Mouse (Mus musculus) CD4-positive helper T cell, adult 2 months (primary cell): ENCODE data around the gene Hspa13.

Experiments used
- DNase-seq: peaks from one replicate; pipeline ENCODE4 v3.0.0-alpha.2; 2012; ENCODE audit warnings: low read depth, missing footprints, low spot score

Gene Hspa13

DNA sequence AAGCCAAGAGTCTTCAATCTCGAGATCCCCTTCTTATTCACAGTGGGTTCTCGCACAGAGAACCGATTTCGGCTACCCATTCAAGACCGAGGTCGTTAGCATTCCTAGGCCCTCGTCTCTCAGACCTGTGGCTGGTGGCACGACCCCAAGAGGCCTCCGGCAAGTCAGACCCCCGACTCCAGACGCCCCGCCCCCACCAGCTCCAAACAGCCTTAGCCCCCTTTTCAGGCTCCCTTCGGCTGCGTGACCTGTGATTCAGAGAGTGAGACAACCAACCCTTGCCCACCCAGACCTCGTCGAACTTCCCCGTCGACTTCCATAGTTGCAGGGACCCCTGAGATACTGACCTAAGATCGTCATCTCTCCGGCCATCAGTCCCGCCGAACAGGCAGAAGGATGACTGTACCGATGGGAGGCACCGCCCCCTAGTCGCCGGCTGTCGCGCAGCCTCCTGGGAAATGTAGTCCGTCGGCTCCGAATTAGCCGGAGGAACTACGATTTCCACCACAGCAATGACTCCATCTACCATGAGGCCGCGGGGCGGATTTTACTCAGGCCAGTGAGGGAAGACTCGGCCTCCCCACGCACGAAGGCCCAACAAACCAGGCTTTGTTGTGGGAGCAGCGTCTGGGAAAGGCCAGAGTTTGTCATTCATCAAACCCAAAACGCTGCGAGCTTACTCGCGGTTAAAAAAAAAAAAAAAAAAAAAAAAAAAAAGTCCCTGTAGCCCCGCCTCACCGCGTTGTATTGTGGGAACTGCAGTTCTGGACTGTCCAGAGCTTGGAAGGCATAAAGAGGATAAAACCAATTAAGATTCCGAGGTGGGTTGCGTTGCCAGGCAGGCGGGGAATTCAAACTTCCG, at the start of gene Hspa13:
Gene Hspa13, minus strand, starts transcription at position 717 of the 862 bp plus-strand sequence.
- peak; percentile 96 for DNase-seq

DNA sequence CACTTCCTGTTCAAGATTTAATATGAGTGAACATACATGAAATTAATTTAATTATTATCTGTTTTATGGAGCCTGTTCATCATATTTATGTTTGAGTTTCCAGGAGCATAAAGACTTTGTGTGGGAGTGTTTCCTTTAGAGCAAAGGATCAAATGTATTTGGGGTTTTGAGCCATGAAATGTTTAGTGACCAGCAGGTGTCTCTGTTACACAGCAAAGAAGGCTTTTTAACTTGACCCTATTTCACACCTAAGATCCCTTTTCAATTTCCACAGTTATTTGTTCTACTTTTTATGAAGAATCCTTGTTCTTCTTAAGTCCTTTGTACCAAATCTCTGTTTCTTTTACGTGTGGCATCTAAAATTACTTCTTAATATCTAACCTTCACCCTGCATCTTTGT, 12.4 kb upstream of the Hspa13 start:
- DNase-seq = peak; percentile 54

DNA sequence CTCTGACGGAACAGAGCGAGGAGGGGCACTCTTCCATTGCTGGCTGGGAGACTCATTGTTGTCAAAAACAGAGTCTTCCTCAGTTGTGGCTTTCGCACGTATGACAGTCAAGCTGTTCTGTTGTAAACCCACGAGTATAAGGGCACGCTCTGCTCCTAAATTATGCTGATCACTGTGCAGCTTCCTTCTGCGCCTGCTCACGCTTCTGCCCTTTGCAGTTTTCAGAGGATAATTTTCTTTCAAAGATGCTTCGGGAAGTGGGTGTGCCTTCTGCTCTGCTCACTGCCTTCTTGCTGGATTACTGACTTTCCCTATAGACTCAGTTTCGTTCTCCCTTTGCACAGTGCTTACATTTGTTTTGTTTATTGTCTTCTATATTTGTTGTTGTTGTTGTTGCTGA, 6.3 kb upstream of the Hspa13 start:
- no peak for DNase-seq

- peak; percentile 64 for DNase-seq
Measured at GRCm38 (mm10) chr16:75767250-75768002, 522 bp upstream of the Hspa13 start.

DNA sequence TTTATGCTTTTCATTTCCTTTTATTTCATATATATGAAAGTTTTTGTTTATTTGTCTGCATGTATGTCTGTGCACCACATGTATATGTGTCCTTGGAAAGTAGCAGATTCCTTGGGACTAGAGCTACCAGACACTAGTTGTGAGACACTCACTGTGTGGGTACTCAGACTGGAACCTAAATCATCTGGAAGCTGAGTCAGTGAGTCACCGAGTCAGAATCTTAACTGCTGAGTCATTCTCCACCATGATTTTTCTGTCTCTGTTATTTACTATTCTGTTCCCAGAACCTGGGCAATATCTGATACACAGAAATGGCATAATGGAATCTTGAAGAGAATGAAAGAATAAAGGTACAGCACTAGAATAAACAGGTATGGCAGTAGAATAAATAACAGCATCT, 14.0 kb downstream of the Hspa13 start:
- DNase-seq = no peak

DNA sequence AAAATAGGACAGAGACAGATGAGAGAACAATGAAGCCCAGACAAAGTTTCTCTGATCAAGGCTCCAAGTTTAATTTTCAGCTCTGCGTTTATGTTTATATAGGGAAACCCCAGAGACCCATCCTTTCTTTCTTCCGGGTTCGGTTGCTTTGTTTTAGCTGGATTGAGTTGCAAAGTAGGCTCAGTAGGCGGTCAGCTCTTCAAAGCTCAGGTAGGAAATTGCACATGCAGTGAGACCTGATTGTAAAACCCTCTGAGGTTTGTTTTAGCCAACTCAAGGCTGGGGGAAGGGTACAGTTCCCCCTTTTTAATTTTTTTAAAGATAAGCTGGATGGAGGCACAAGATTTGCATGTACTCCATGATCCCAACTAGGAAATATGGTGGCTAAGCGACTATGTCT, 16.8 kb downstream of the Hspa13 start:
- no peak for DNase-seq

GRCm38 (mm10) chr16:75748926-75749325, 18.0 kb downstream of the Hspa13 start:
- no peak for DNase-seq

GRCm38 (mm10) chr16:75744014-75744413, 22.9 kb downstream of the Hspa13 start:
- no peak for DNase-seq

- DNase-seq = no peak
Measured at GRCm38 (mm10) chr16:75717405-75718173, 49.3 kb downstream of the Hspa13 start.

GRCm38 (mm10) chr16:75696176-75696575, 70.7 kb downstream of the Hspa13 start:
- DNase-seq = peak; percentile 16
